Mouse (Mus musculus) ES-Bruce4 (cell line): ENCODE results near the gene Ints11.

Experiments used
- CTCF ChIP-seq: IDR thresholded peaks from one replicate; pipeline ENCODE4 v1.8.1; 2011; ENCODE audit warnings: low read depth, low read length
- POLR2A ChIP-seq: IDR thresholded peaks from one replicate; pipeline ENCODE4 v1.8.1; 2011; ENCODE audit warnings: low read length; ENCODE audit not compliant: insufficient read depth

DNA sequence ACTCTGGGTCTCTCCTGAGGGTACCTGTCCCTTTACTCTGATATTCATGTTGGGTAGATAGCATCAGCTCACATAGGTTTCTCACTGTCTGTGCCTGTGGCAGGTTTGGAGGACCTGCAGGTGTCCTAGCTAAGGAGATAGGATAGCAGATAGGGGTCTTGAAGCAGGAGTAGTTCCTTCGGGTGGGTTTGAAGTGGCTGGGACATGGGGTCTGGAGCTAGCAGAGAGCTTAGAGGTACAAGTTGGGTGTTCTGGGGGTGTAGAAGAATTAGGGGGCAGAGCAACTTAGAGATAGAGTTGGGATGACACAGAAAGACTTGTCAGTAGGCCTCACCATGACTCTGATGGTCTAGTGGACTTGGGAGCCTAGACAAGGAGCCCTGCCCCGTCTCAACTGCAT is 20.0 kb upstream of the Ints11 start:
- TF ChIP-seq POLR2A (no peak), CTCF (no peak)
